Mouse (Mus musculus): ENCODE measurements around the gene Depdc1a. TPM values are rescaled to one million over a fixed set of nuclear protein-coding genes. Genes with fewer than 3 reads are reported as not detected.
"Not testable (repeated sequence)": the region's sequence is repeated elsewhere in the genome, so short reads cannot be mapped to it uniquely, and the experiment has no call there.

Gene Depdc1a
- polyA plus RNA-seq (2014; fragmentation: Nextera tagmentation; extraction: Ambion mirVana): 29.5 and 32.3 TPM in 2 replicates

DNA sequence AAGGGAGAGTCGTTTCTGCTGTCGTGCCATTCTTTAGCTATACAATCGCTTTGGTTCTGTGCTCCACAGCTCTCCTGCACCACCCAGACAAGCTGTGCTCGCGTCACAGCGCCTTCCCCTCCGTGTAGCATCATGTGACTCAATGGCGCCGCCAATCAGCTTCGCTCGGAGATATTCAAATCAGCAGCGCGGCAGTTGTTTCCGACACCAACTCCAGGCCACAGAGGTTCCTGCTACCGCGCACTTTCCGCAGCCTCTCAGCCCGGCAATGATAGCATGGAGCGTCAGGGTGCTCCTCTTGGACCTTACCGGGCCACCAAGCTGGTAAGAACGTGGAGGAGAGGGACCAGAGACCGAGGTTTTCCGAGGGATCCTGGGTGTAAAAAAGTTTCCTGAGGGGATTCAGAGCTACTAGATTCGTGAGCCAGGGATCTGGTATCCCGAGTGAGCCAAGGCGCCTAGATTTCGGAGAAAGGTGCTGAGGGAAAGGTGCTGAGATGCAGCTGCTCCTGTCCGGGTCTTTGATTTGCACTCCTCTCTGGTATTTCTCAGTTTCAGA lies at the start of gene Depdc1a:
Gene Depdc1a, plus strand, starts transcription at position 191 of the 559 bp plus-strand sequence.
- H3K27ac ChIP-seq (replicated peaks; ENCODE audit: low read depth, low read length): peak within 1 kb of the TSS; percentile 44
- H3K4me1 ChIP-seq (ENCODE audit: control insufficient read depth, insufficient read depth, low read length): peaks cover 4% of the 10 kb centered on the region; the same call in 1 of the 2 replicates
- 0% methylated on average over 28 of the region's 28 CpGs for WGBS
- H3K9ac ChIP-seq (ENCODE audit: low read depth, low read length): peak within 1 kb of the TSS; percentile 74
- H3K4me2 ChIP-seq (ENCODE audit: low read depth, low read length): peak within 1 kb of the TSS; percentile 73
- H3K36me3 ChIP-seq (ENCODE audit: control insufficient read depth, insufficient read depth, low read length): peaks cover 10% of the 10 kb centered on the region; the same call in 1 of the 2 replicates
- H3K4me3 ChIP-seq (ENCODE audit: low read depth, low read length): peak within 1 kb of the TSS; percentile 57
- no peaks in the 10 kb centered on the region for H3K27me3 ChIP-seq (replicated peaks; ENCODE audit: control insufficient read depth, insufficient read depth, low read length)
- peak; percentile 100 for ATAC-seq (ENCODE audit: low read depth)
- peak; percentile 98 for DNase-seq (ENCODE audit: low spot score)
- H3K9me3 ChIP-seq (ENCODE audit: control insufficient read depth, low read length): no peaks in the 10 kb centered on the region

- ATAC-seq (ENCODE audit: low read depth): no peak
- WGBS: 61% methylated on average over 1 of the region's 1 CpGs
These were observed 25.2 kb upstream of the Depdc1a start for GRCm38 (mm10) chr3:159470059-159470458.

GRCm38 (mm10) chr3:159475465-159475864 lies 19.8 kb upstream of the Depdc1a start:
- ATAC-seq (ENCODE audit: low read depth) (no peak), DNase-seq (ENCODE audit: low spot score) (no peak)
- Histone ChIP-seq H3K9ac (ENCODE audit: low read depth, low read length) (no peak overlapping the region), H3K4me3 (ENCODE audit: low read depth, low read length) (no peak overlapping the region), H3K4me1 (ENCODE audit: control insufficient read depth, insufficient read depth, low read length) (no peaks in the 10 kb centered on the region), H3K36me3 (ENCODE audit: control insufficient read depth, insufficient read depth, low read length) (no peaks in the 10 kb centered on the region), H3K27me3 (replicated peaks; ENCODE audit: control insufficient read depth, insufficient read depth, low read length) (no peaks in the 10 kb centered on the region), H3K27ac (replicated peaks; ENCODE audit: low read depth, low read length) (no peak overlapping the region), H3K9me3 (ENCODE audit: control insufficient read depth, low read length) (no peaks in the 10 kb centered on the region), H3K4me2 (ENCODE audit: low read depth, low read length) (no peak overlapping the region)
- 86% methylated on average over 1 of the region's 1 CpGs for WGBS

More at GRCm38 (mm10) chr3:159470059-159470458, 25.2 kb upstream of the Depdc1a start:
- H3K36me3 ChIP-seq (ENCODE audit: control insufficient read depth, insufficient read depth, low read length): no peaks in the 10 kb centered on the region
- no peaks in the 10 kb centered on the region for H3K9me3 ChIP-seq (ENCODE audit: control insufficient read depth, low read length)
- no peak overlapping the region for H3K9ac ChIP-seq (ENCODE audit: low read depth, low read length)
- DNase-seq (ENCODE audit: low spot score): no peak
- H3K4me2 ChIP-seq (ENCODE audit: low read depth, low read length): no peak overlapping the region
- H3K27me3 ChIP-seq (replicated peaks; ENCODE audit: control insufficient read depth, insufficient read depth, low read length): no peaks in the 10 kb centered on the region
- H3K4me1 ChIP-seq (ENCODE audit: control insufficient read depth, insufficient read depth, low read length): no peaks in the 10 kb centered on the region
- no peak overlapping the region for H3K27ac ChIP-seq (replicated peaks; ENCODE audit: low read depth, low read length)
- H3K4me3 ChIP-seq (ENCODE audit: low read depth, low read length): no peak overlapping the region

- Histone ChIP-seq H3K36me3 (ENCODE audit: control insufficient read depth, insufficient read depth, low read length) (no peaks in the 10 kb centered on the region), H3K4me2 (ENCODE audit: low read depth, low read length) (no peak overlapping the region), H3K4me3 (ENCODE audit: low read depth, low read length) (no peak overlapping the region), H3K4me1 (ENCODE audit: control insufficient read depth, insufficient read depth, low read length) (no peaks in the 10 kb centered on the region), H3K9me3 (ENCODE audit: control insufficient read depth, low read length) (no peaks in the 10 kb centered on the region), H3K9ac (ENCODE audit: low read depth, low read length) (no peak overlapping the region), H3K27ac (replicated peaks; ENCODE audit: low read depth, low read length) (no peak overlapping the region), H3K27me3 (replicated peaks; ENCODE audit: control insufficient read depth, insufficient read depth, low read length) (no peaks in the 10 kb centered on the region)
- no peak for DNase-seq (ENCODE audit: low spot score)
- 92% methylated on average over 1 of the region's 1 CpGs for WGBS
- ATAC-seq (ENCODE audit: low read depth): no peak
These were observed 17.8 kb upstream of the Depdc1a start for GRCm38 (mm10) chr3:159477250-159477962.

- not testable (repeated sequence) for H3K36me3 ChIP-seq (ENCODE audit: control insufficient read depth, insufficient read depth, low read length); H3K9me3 ChIP-seq (ENCODE audit: control insufficient read depth, low read length); H3K27me3 ChIP-seq (replicated peaks; ENCODE audit: control insufficient read depth, insufficient read depth, low read length); H3K4me1 ChIP-seq (ENCODE audit: control insufficient read depth, insufficient read depth, low read length); H3K27ac ChIP-seq (replicated peaks; ENCODE audit: low read depth, low read length); ATAC-seq (ENCODE audit: low read depth); DNase-seq (ENCODE audit: low spot score)
- Histone ChIP-seq H3K4me3 (ENCODE audit: low read depth, low read length) (peak overlapping the region; percentile 57), H3K9ac (ENCODE audit: low read depth, low read length) (peak overlapping the region; percentile 74), H3K4me2 (ENCODE audit: low read depth, low read length) (peak overlapping the region; percentile 73)
These were observed 524 bp upstream of the Depdc1a start for GRCm38 (mm10) chr3:159494709-159495108.

GRCm38 (mm10) chr3:159508899-159509298 lies 13.7 kb downstream of the Depdc1a start:
- Histone ChIP-seq H3K27ac (replicated peaks; ENCODE audit: low read depth, low read length) (no peak overlapping the region), H3K36me3 (ENCODE audit: control insufficient read depth, insufficient read depth, low read length) (0 out of 2 replicates have a peak, but pooled peaks cover 5% of the 10 kb centered on the region), H3K27me3 (replicated peaks; ENCODE audit: control insufficient read depth, insufficient read depth, low read length) (no peaks in the 10 kb centered on the region), H3K4me2 (ENCODE audit: low read depth, low read length) (no peak overlapping the region), H3K4me3 (ENCODE audit: low read depth, low read length) (no peak overlapping the region), H3K9me3 (ENCODE audit: control insufficient read depth, low read length) (peaks cover 7% of the 10 kb centered on the region), H3K4me1 (ENCODE audit: control insufficient read depth, insufficient read depth, low read length) (no peaks in the 10 kb centered on the region), H3K9ac (ENCODE audit: low read depth, low read length) (no peak overlapping the region)
- no peak for ATAC-seq (ENCODE audit: low read depth)
- no peak for DNase-seq (ENCODE audit: low spot score)

- DNase-seq (ENCODE audit: low spot score): no peak
These were observed 33.3 kb downstream of the Depdc1a start for GRCm38 (mm10) chr3:159528563-159528962.

DNA sequence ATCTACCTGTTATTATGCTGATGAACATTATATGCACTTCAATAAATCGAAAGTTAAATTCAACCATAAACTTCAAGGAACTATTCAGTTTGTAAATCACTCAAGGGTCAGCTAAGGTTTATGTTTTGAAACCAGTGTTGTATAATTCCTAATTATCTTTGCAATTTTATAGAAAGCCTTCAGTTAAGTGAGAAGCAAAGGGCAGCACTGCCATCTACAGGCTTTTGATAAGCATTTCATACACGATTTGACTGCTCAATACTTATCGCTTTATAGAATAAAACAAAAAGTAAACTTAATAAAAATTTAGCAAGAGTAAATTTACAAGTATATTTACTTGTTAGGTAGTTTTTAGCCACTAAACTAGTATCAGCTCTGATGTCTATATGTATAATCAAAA lies 53.1 kb downstream of the Depdc1a start:
- 75% methylated on average over 3 of the region's 3 CpGs for WGBS
- Histone ChIP-seq H3K27me3 (replicated peaks; ENCODE audit: control insufficient read depth, insufficient read depth, low read length) (no peaks in the 10 kb centered on the region), H3K36me3 (ENCODE audit: control insufficient read depth, insufficient read depth, low read length) (no peaks in the 10 kb centered on the region), H3K4me2 (ENCODE audit: low read depth, low read length) (no peak overlapping the region), H3K27ac (replicated peaks; ENCODE audit: low read depth, low read length) (no peak overlapping the region), H3K4me3 (ENCODE audit: low read depth, low read length) (no peak overlapping the region), H3K9me3 (ENCODE audit: control insufficient read depth, low read length) (no peaks in the 10 kb centered on the region), H3K4me1 (ENCODE audit: control insufficient read depth, insufficient read depth, low read length) (no peaks in the 10 kb centered on the region), H3K9ac (ENCODE audit: low read depth, low read length) (no peak overlapping the region)
- DNase-seq (ENCODE audit: low spot score) (peak; percentile 42), ATAC-seq (ENCODE audit: low read depth) (no peak)

More at GRCm38 (mm10) chr3:159528563-159528962, 33.3 kb downstream of the Depdc1a start:
- no peaks in the 10 kb centered on the region for H3K27me3 ChIP-seq (replicated peaks; ENCODE audit: control insufficient read depth, insufficient read depth, low read length)
- no peak overlapping the region for H3K27ac ChIP-seq (replicated peaks; ENCODE audit: low read depth, low read length)
- H3K9me3 ChIP-seq (ENCODE audit: control insufficient read depth, low read length): no peaks in the 10 kb centered on the region
- H3K4me3 ChIP-seq (ENCODE audit: low read depth, low read length): no peak overlapping the region
- H3K4me2 ChIP-seq (ENCODE audit: low read depth, low read length): no peak overlapping the region
- ATAC-seq (ENCODE audit: low read depth): no peak
- H3K9ac ChIP-seq (ENCODE audit: low read depth, low read length): no peak overlapping the region
- peaks cover 12% of the 10 kb centered on the region; the same call in 1 of the 2 replicates for H3K36me3 ChIP-seq (ENCODE audit: control insufficient read depth, insufficient read depth, low read length)
- no peaks in the 10 kb centered on the region for H3K4me1 ChIP-seq (ENCODE audit: control insufficient read depth, insufficient read depth, low read length)

- no peak overlapping the region for H3K27ac ChIP-seq (replicated peaks; ENCODE audit: low read depth, low read length)
- ATAC-seq (ENCODE audit: low read depth) (no peak), DNase-seq (ENCODE audit: low spot score) (no peak)
- H3K4me3 ChIP-seq (ENCODE audit: low read depth, low read length): no peak overlapping the region
- H3K4me2 ChIP-seq (ENCODE audit: low read depth, low read length): no peak overlapping the region
- H3K36me3 ChIP-seq (ENCODE audit: control insufficient read depth, insufficient read depth, low read length): no peaks in the 10 kb centered on the region
- no peak overlapping the region for H3K9ac ChIP-seq (ENCODE audit: low read depth, low read length)
- no peaks in the 10 kb centered on the region for H3K4me1 ChIP-seq (ENCODE audit: control insufficient read depth, insufficient read depth, low read length)
- H3K27me3 ChIP-seq (replicated peaks; ENCODE audit: control insufficient read depth, insufficient read depth, low read length): no peaks in the 10 kb centered on the region
- no peaks in the 10 kb centered on the region for H3K9me3 ChIP-seq (ENCODE audit: control insufficient read depth, low read length)
These were observed 55.0 kb downstream of the Depdc1a start for GRCm38 (mm10) chr3:159550224-159550623.
